22 mouse cellular contexts compared by ENCODE assay signal in the genomic region with DNA sequence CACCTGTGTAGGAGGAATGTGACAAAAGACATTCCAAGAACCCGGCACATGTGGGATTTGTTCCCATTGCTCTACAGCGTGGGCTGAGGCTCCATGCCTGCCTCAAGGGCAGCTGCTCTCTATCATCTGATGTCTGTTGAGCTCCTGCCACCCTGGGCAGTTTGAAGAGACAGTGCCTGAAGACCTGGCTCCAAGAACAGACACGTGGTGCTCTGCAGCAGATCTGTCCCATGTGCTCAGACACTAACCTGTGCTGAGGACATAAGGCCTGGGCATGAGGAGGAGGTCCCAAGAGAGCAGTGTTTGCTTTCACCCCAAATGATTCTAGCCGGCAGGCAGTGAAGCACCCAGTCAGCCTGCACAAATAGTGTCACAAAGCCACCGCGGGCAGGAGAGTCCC. TPM values are rescaled to one million over a fixed set of nuclear protein-coding genes. Genes with fewer than 3 reads are reported as not detected.
DNase-seq lines count a peak whose midpoint lies in the region; ATAC-seq and TF ChIP-seq lines count a peak whose summit lies in the region.
"Had no signal": no experiment of that assay in that cellular context is flagged by ENCODE, and none has a peak within 500 bp of the region (broad histone marks: within the 10 kb centered on the region; RNA-seq: fewer than 3 reads in every experiment).

No protein-coding gene starts in this region.

- no peaks in the 10 kb centered on the region for H3K27me3 ChIP-seq in kidney, postnatal 0 days (ENCODE audit: insufficient read depth, low read length)
- H3K27me3 ChIP-seq in liver, embryonic 12.5 days (replicated peaks), result no peaks in the 10 kb centered on the region
- H3K27me3 ChIP-seq in stomach, postnatal 0 days (ENCODE audit: control insufficient read depth, insufficient read depth, low read length), result no peaks in the 10 kb centered on the region
- H3K27me3 ChIP-seq: forebrain, embryonic 15.5 days; heart, embryonic 15.5 days; hindbrain, embryonic 15.5 days; limb, embryonic 15.5 days; midbrain, embryonic 15.5 days; neural tube, embryonic 12.5 days had no signal

- no peak for TF ChIP-seq EP300 in stomach, postnatal 0 days (optimal IDR thresholded peaks at IDR 0.05)

- H3K36me3 ChIP-seq in kidney, postnatal 0 days (ENCODE audit: insufficient read depth, low read length), result no peaks in the 10 kb centered on the region
- peaks cover 12% of the 10 kb centered on the region; the same call in 1 of the 2 replicates for H3K36me3 ChIP-seq in liver, embryonic 12.5 days
- H3K36me3 ChIP-seq in stomach, postnatal 0 days (ENCODE audit: control insufficient read depth, insufficient read depth, low read length), result no peaks in the 10 kb centered on the region
- H3K36me3 ChIP-seq: forebrain, embryonic 15.5 days; heart, embryonic 15.5 days; hindbrain, embryonic 15.5 days; limb, embryonic 15.5 days; midbrain, embryonic 15.5 days; neural tube, embryonic 12.5 days had no signal

- no peak overlapping the region for H3K9ac ChIP-seq in kidney, postnatal 0 days (ENCODE audit: low read depth, low read length)
- no peak overlapping the region for H3K9ac ChIP-seq in liver, embryonic 12.5 days
- H3K9ac ChIP-seq in stomach, postnatal 0 days (ENCODE audit: low read length), result no peak overlapping the region
- H3K9ac ChIP-seq: forebrain, embryonic 15.5 days; heart, embryonic 15.5 days; hindbrain, embryonic 15.5 days; limb, embryonic 15.5 days; midbrain, embryonic 15.5 days; neural tube, embryonic 12.5 days had no signal

- peak; percentile 48 for DNase-seq in gastrocnemius, adult 2 months
- DNase-seq in gastrocnemius, postnatal 36 days, result no peak
- DNase-seq in kidney, postnatal 0 days (ENCODE audit: low spot score), result no peak
- no peak for DNase-seq in kidney, postnatal 10 days
- no peak for DNase-seq in stomach, postnatal 0 days (ENCODE audit: low spot score)
- no peak for DNase-seq in adrenal gland, adult 8-10 months
- DNase-seq in cerebellum, adult 9-11 months, result no peak
- DNase-seq: cerebellum, adult 11-12 months; gastrocnemius, postnatal 14 days; layer of hippocampus, adult 9-11 months; left cerebral cortex, postnatal 4 days; right cerebral cortex, postnatal 14 days; thymus, postnatal 25 days had no signal

- H3K4me3 ChIP-seq in gastrocnemius, adult 2 months, result no peak overlapping the region
- no peak overlapping the region for H3K4me3 ChIP-seq in kidney, postnatal 0 days (replicated peaks; ENCODE audit: low read depth, low read length)
- no peak overlapping the region for H3K4me3 ChIP-seq in liver, embryonic 12.5 days
- no peak overlapping the region for H3K4me3 ChIP-seq in stomach, postnatal 0 days (ENCODE audit: low read depth, low read length)
- H3K4me3 ChIP-seq: forebrain, embryonic 15.5 days; heart, embryonic 15.5 days; hindbrain, embryonic 15.5 days; left cerebral cortex, adult 2 months; limb, embryonic 15.5 days; midbrain, embryonic 15.5 days; neural tube, embryonic 12.5 days had no signal

- intact Hi-C loops in gastrocnemius, adult 2 months (cut with DNase I), result no loop called here
- intact Hi-C loops in gastrocnemius, postnatal 36 days (cut with DNase I), result no loop called here

- H3K4me1 ChIP-seq in kidney, postnatal 0 days (replicated peaks; ENCODE audit: insufficient read depth, low read length), result peaks cover 3% of the 10 kb centered on the region; the same call in 1 of the 2 replicates
- H3K4me1 ChIP-seq in liver, embryonic 12.5 days, result peaks cover 23% of the 10 kb centered on the region
- H3K4me1 ChIP-seq in stomach, postnatal 0 days (replicated peaks; ENCODE audit: control insufficient read depth, insufficient read depth), result no peaks in the 10 kb centered on the region; the same call in 1 of the 2 replicates
- H3K4me1 ChIP-seq: forebrain, embryonic 15.5 days; hindbrain, embryonic 15.5 days; midbrain, embryonic 15.5 days; neural tube, embryonic 12.5 days had no signal

- ATAC-seq in kidney, postnatal 0 days (replicated peaks; ENCODE audit: low FRiP score, low read depth), result no peak
- no peak for ATAC-seq in liver, embryonic 12.5 days
- ATAC-seq in stomach, postnatal 0 days (ENCODE audit: low FRiP score, low TSS enrichment), result no peak
- ATAC-seq: forebrain, embryonic 15.5 days; midbrain, embryonic 15.5 days had no signal

- H3K9me3 ChIP-seq in kidney, postnatal 0 days (replicated peaks; ENCODE audit: low read length), result no peaks in the 10 kb centered on the region
- H3K9me3 ChIP-seq in liver, embryonic 12.5 days (replicated peaks), result no peaks in the 10 kb centered on the region
- no peaks in the 10 kb centered on the region for H3K9me3 ChIP-seq in stomach, postnatal 0 days (ENCODE audit: control insufficient read depth, low read length)
- H3K9me3 ChIP-seq: forebrain, embryonic 15.5 days; heart, embryonic 15.5 days; hindbrain, embryonic 15.5 days; limb, embryonic 15.5 days; midbrain, embryonic 15.5 days; neural tube, embryonic 12.5 days had no signal

- TF ChIP-seq CTCF in gastrocnemius, adult 2 months (IDR thresholded peaks at IDR 0.05), result no peak
- no peak for TF ChIP-seq CTCF in kidney, postnatal 0 days (IDR thresholded peaks at IDR 0.05; ENCODE audit: low read depth)
- no peak for TF ChIP-seq CTCF in stomach, postnatal 0 days (IDR thresholded peaks at IDR 0.05; ENCODE audit: low read depth)

- no peak overlapping the region for H3K4me2 ChIP-seq in kidney, postnatal 0 days (ENCODE audit: low read length)
- H3K4me2 ChIP-seq in liver, embryonic 12.5 days, result no peak overlapping the region
- no peak overlapping the region for H3K4me2 ChIP-seq in stomach, postnatal 0 days (replicated peaks; ENCODE audit: low read depth)
- H3K4me2 ChIP-seq: forebrain, embryonic 15.5 days; heart, embryonic 15.5 days; hindbrain, embryonic 15.5 days; limb, embryonic 15.5 days; midbrain, embryonic 15.5 days; neural tube, embryonic 12.5 days had no signal

- WGBS in kidney, postnatal 0 days, result 77% methylated on average over 6 of the region's 6 CpGs
- WGBS in liver, embryonic 12.5 days (ENCODE audit: insufficient replicate concordance), result 66% methylated on average over 6 of the region's 6 CpGs
- WGBS in stomach, postnatal 0 days, result 69% methylated on average over 6 of the region's 6 CpGs

- H3K27ac ChIP-seq in gastrocnemius, adult 2 months, result peak overlapping the region; percentile 64
- peak overlapping the region; percentile 80 for H3K27ac ChIP-seq in kidney, postnatal 0 days
- peak overlapping the region; percentile 42; the same call in 1 of the 2 replicates for H3K27ac ChIP-seq in liver, embryonic 12.5 days
- H3K27ac ChIP-seq in stomach, postnatal 0 days (replicated peaks), result peak overlapping the region; percentile 81
- H3K27ac ChIP-seq: forebrain, embryonic 15.5 days; heart, embryonic 15.5 days; hindbrain, embryonic 15.5 days; left cerebral cortex, adult 2 months; macrophage; midbrain, embryonic 15.5 days; neural tube, embryonic 12.5 days had no signal

RNA-seq across cellular contexts. Expression of gene Dgat2, which starts 13.8 kb away (rescaled TPM):
- 10 to 100 TPM; 32.9 to 69.4 TPM for total RNA-seq in gastrocnemius, adult 2 months (2021)
- 10 to 100 TPM; 44.6 to 70.1 TPM for total RNA-seq in gastrocnemius, postnatal 36 days (2021)
- polyA plus RNA-seq in kidney, postnatal 0 days (2015; fragmentation: Nextera tagmentation; extraction: Ambion mirVana), result 53.1 and 57.3 TPM in 2 replicates
- polyA plus RNA-seq in liver, embryonic 12.5 days (2016; fragmentation: Nextera tagmentation; extraction: Ambion mirVana), result 57.5 and 59.3 TPM in 2 replicates
- polyA plus RNA-seq in stomach, postnatal 0 days (2015; fragmentation: Nextera tagmentation; extraction: Ambion mirVana), result 307 and 320 TPM in 2 replicates
- total RNA-seq in adrenal gland, adult 8-10 months (2022), result 100 to 1,000 TPM; 138 to 436 (median 316) TPM

RNA-seq across cellular contexts. Expression of gene Uvrag, which starts 27.8 kb away (rescaled TPM):
- 1 to 10 TPM; 8.6 to 9.2 TPM for total RNA-seq in gastrocnemius, adult 2 months (2021)
- 1 to 10 TPM; 8.6 to 9.7 TPM for total RNA-seq in gastrocnemius, postnatal 36 days (2021)
- 19.0 and 21.6 TPM in 2 replicates for polyA plus RNA-seq in kidney, postnatal 0 days (2015; fragmentation: Nextera tagmentation; extraction: Ambion mirVana)
- polyA plus RNA-seq in liver, embryonic 12.5 days (2016; fragmentation: Nextera tagmentation; extraction: Ambion mirVana), result 13.5 and 15.1 TPM in 2 replicates
- polyA plus RNA-seq in stomach, postnatal 0 days (2015; fragmentation: Nextera tagmentation; extraction: Ambion mirVana), result 9.8 and 10.7 TPM in 2 replicates
- total RNA-seq in adrenal gland, adult 8-10 months (2022), result 10 to 100 TPM; 32.5 to 46.9 (median 40.3) TPM
